Mouse (Mus musculus) cerebellum, postnatal 10 days (tissue): ENCODE results near the gene Abca7.

Experiments
- DNase-seq, 2 experiments: peaks; one replicate each; pipeline ENCODE4 v3.0.0; 2021; ENCODE audit warnings: mixed read lengths in 2 of 2

Abca7 gene

GRCm38 (mm10) chr10:79994397-79995115 lies 1.7 kb upstream of the Abca7 start:
- DNase-seq, result peak in 1 of 2 experiments; percentile 50

- no peak for DNase-seq
These were observed 658 bp upstream of the Abca7 start for GRCm38 (mm10) chr10:79995636-79996035.

- peak; percentile 90 to 93 for DNase-seq
These were observed 903 bp downstream of the Abca7 start for GRCm38 (mm10) chr10:79997034-79997760.

GRCm38 (mm10) chr10:79997819-79998218 lies 1.5 kb downstream of the Abca7 start:
- DNase-seq, result peak; percentile 89 to 91

GRCm38 (mm10) chr10:80001945-80002344 lies 5.7 kb downstream of the Abca7 start:
- no peak for DNase-seq

- no peak for DNase-seq
These were observed 6.5 kb downstream of the Abca7 start for GRCm38 (mm10) chr10:80002829-80003228.

GRCm38 (mm10) chr10:80003374-80004232 lies 7.3 kb downstream of the Abca7 start:
- DNase-seq, result no peak

GRCm38 (mm10) chr10:80004233-80004705 lies 8.0 kb downstream of the Abca7 start:
- no peak for DNase-seq

GRCm38 (mm10) chr10:80011740-80012139 lies 15.4 kb downstream of the Abca7 start:
- no peak for DNase-seq

- DNase-seq, result no peak
These were observed 17.3 kb downstream of the Abca7 start for GRCm38 (mm10) chr10:80013609-80014008.

GRCm38 (mm10) chr10:80014484-80015290 lies 18.4 kb downstream of the Abca7 start:
- no peak for DNase-seq

GRCm38 (mm10) chr10:80015583-80015982 lies 19.3 kb downstream of the Abca7 start:
- DNase-seq, result no peak

- no peak for DNase-seq
These were observed 20.2 kb downstream of the Abca7 start, which contains the start of gene Arhgap45 for GRCm38 (mm10) chr10:80016511-80016910. Arhgap45 (plus strand) TSS chr10:80016653.

- no peak for DNase-seq
These were observed 20.6 kb downstream of the Abca7 start for GRCm38 (mm10) chr10:80016931-80017330.

GRCm38 (mm10) chr10:80017361-80017760 lies 21.1 kb downstream of the Abca7 start:
- no peak for DNase-seq

- no peak for DNase-seq
These were observed 21.5 kb downstream of the Abca7 start for GRCm38 (mm10) chr10:80017771-80018170.

- DNase-seq, result no peak
These were observed 22.5 kb downstream of the Abca7 start for GRCm38 (mm10) chr10:80018739-80019297.

GRCm38 (mm10) chr10:80019471-80020131 lies 23.3 kb downstream of the Abca7 start:
- DNase-seq, result no peak

GRCm38 (mm10) chr10:80020191-80020590 lies 23.9 kb downstream of the Abca7 start:
- no peak for DNase-seq

- no peak for DNase-seq
These were observed 24.5 kb downstream of the Abca7 start for GRCm38 (mm10) chr10:80020603-80021319.

- no peak for DNase-seq
These were observed 25.0 kb downstream of the Abca7 start for GRCm38 (mm10) chr10:80021320-80021641.
